Mouse (Mus musculus): ENCODE measurements around the gene Kif2a. TPM values are rescaled to one million over a fixed set of nuclear protein-coding genes. Genes with fewer than 3 reads are reported as not detected.

Kif2a gene
- polyA plus RNA-seq, 1 experiment from 2014 or later = 6.1 TPM

DNA sequence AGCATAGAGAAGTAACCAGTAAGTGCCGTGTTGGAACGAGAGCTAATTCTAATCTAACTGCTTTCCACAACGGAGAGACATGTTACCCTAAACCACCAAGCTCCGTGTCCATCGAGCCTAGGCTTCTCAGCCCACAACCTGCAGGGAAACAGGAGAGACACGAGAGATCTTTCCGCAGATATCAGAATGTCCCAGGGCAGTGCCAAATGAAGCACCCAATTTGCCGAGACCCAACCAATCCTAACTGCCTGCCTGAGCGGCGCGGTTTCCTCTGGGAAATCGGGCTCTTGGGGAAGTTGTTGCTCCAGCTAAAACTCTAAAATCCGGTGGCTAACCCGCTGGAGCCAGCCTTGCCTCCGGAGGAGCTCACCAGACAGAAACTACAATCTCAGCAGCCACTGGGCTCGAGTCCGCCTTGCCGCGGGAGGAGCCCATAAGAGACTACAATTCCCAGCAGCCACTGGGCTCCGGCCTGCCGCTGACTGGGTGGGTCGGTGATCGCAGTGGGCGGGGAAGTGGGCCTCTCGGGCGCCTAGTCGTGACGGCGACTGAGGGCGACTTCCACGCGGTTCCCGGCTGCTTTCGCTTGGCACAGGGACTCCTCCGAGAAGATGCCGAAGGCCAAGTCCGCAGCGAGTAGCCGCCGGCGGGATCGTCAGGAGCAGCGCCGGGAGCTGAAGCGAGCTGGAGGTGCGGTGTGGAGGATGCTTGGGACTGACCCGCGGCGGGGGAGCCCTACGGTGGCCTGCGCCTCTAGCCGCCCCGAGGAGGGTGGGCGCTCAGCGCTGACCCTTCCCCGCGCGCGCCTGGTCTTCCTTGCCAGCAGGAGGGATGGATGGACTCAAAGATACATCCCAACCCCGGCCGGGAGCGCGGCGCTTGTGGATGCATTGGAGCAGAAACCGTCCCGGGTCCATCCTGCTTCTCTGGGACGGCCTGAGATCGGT, 75.1 kb downstream of the Kif2a start, which contains the start of gene Dimt1:
Dimt1 (plus strand) TSS at position 534 of the 947 bp plus-strand sequence.
- Histone ChIP-seq H3K27me3 (replicated peaks; ENCODE audit: control insufficient read depth, insufficient read depth, low read length) (no peaks in the 10 kb centered on the region), H3K36me3 (ENCODE audit: control insufficient read depth, insufficient read depth, low read length) (0 out of 2 replicates have a peak, but pooled peaks cover 4% of the 10 kb centered on the region), H3K4me1 (ENCODE audit: control insufficient read depth, insufficient read depth, low read length) (peaks cover 10% of the 10 kb centered on the region), H3K9me3 (ENCODE audit: control insufficient read depth, low read length) (no peaks in the 10 kb centered on the region), H3K27ac (ENCODE audit: low read length) (peak within 1 kb of the TSS; percentile 93), H3K4me3 (ENCODE audit: low read length) (peak within 1 kb of the TSS; percentile 92), H3K9ac (ENCODE audit: low read depth, low read length) (peak within 1 kb of the TSS; percentile 95), H3K4me2 (ENCODE audit: low read depth, low read length) (peak within 1 kb of the TSS; percentile 56)
- WGBS = under 1% methylated on average over 68 of the region's 68 CpGs
- ATAC-seq = peak; percentile 100

DNA sequence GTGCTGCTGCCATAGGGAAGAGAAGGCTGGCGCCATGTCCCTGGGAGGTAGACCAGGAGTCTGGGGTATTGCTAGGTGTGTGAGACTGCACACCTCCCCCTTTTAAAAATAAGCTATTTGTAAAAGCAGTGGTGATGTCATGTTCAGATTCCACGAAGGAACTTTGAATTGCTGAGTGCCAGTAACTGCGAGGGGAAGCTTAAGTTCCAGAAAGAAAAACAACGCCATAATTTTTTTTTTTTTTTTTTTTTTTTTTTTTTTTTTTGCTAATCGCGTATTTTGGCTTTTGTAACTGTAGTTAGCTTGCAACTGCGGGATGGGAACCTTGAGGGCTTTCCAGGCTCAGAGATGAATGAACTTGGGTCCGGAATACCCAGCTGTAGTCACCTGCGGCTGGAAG, 76.4 kb downstream of the Kif2a start:
- no peak for ATAC-seq
- Histone ChIP-seq H3K9me3 (ENCODE audit: control insufficient read depth, low read length) (no peaks in the 10 kb centered on the region), H3K4me1 (ENCODE audit: control insufficient read depth, insufficient read depth, low read length) (peaks cover 10% of the 10 kb centered on the region), H3K36me3 (ENCODE audit: control insufficient read depth, insufficient read depth, low read length) (0 out of 2 replicates have a peak, but pooled peaks cover 4% of the 10 kb centered on the region), H3K27ac (ENCODE audit: low read length) (no peak overlapping the region), H3K4me3 (ENCODE audit: low read length) (no peak overlapping the region), H3K4me2 (ENCODE audit: low read depth, low read length) (no peak overlapping the region), H3K9ac (ENCODE audit: low read depth, low read length) (no peak overlapping the region), H3K27me3 (replicated peaks; ENCODE audit: control insufficient read depth, insufficient read depth, low read length) (no peaks in the 10 kb centered on the region)
- 81% methylated on average over 9 of the region's 9 CpGs for WGBS

DNA sequence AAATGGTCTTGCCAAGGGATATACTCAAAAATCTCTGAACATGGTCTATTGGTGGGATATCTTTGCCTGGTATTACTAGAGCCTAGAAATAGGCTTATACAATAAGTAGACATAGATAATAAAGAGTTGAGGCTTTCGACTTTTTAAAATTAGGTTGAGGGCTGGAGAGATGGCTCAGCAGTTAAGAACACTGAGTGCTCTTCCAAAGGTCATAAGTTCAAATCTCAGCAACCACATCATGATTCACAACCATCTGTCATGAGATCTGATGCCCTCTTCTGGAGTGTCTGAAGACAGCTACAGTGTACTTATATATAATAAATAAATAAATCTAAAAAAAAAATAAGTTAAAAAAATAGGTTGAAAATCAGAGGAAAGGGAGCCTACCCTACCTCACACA, 79.2 kb downstream of the Kif2a start:
- 83% methylated on average over 1 of the region's 1 CpGs for WGBS
- no peak overlapping the region for H3K4me2 ChIP-seq (ENCODE audit: low read depth, low read length)

DNA sequence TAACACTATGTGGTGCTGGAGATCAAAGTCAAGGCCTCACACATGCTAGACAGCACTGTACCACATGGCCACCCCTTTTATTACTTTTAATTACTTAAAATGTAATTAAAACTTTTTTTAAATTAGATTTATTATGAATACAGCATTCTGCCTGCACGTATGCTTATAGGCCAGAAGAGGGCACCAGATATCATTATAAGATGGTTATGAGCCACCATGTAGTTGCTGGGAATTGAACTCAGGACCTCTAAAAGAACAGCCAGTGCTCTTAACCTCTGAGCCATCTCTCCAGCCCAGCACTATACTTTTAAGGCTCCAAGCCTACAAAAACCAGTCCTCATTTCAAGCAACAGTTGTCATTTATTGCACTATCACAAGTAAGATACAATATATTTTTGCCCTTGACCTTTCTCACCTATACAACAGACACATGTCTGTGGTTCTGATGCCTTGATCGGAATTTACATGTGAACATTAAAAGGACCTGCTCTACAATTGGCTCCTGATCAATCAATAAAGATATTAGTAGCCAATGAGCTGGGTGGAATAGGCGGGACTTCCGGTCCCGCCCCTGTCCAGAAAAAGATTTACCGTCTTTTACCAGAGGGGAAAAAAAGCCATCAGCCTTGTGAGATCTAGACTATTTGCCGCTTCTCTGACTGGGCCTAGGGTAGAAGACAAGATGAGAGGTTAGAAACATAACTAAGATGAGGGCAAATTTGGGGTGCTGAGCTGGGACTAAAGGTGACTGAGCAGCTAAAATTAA, 80.5 kb downstream of the Kif2a start:
- ATAC-seq = no peak
- 26% methylated on average over 7 of the region's 7 CpGs for WGBS
- Histone ChIP-seq H3K4me3 (ENCODE audit: low read length) (no peak overlapping the region), H3K9me3 (ENCODE audit: control insufficient read depth, low read length) (no peaks in the 10 kb centered on the region), H3K4me1 (ENCODE audit: control insufficient read depth, insufficient read depth, low read length) (no peaks in the 10 kb centered on the region), H3K36me3 (ENCODE audit: control insufficient read depth, insufficient read depth, low read length) (no peaks in the 10 kb centered on the region), H3K4me2 (ENCODE audit: low read depth, low read length) (no peak overlapping the region), H3K27ac (ENCODE audit: low read length) (no peak overlapping the region), H3K27me3 (replicated peaks; ENCODE audit: control insufficient read depth, insufficient read depth, low read length) (no peaks in the 10 kb centered on the region), H3K9ac (ENCODE audit: low read depth, low read length) (no peak overlapping the region)

More for the DNA sequence above, 79.2 kb downstream of the Kif2a start:
- ATAC-seq = no peak
- Histone ChIP-seq H3K9ac (ENCODE audit: low read depth, low read length) (no peak overlapping the region), H3K36me3 (ENCODE audit: control insufficient read depth, insufficient read depth, low read length) (no peaks in the 10 kb centered on the region), H3K27ac (ENCODE audit: low read length) (no peak overlapping the region), H3K9me3 (ENCODE audit: control insufficient read depth, low read length) (no peaks in the 10 kb centered on the region), H3K27me3 (replicated peaks; ENCODE audit: control insufficient read depth, insufficient read depth, low read length) (no peaks in the 10 kb centered on the region), H3K4me1 (ENCODE audit: control insufficient read depth, insufficient read depth, low read length) (peaks cover 1% of the 10 kb centered on the region), H3K4me3 (ENCODE audit: low read length) (no peak overlapping the region)

DNA sequence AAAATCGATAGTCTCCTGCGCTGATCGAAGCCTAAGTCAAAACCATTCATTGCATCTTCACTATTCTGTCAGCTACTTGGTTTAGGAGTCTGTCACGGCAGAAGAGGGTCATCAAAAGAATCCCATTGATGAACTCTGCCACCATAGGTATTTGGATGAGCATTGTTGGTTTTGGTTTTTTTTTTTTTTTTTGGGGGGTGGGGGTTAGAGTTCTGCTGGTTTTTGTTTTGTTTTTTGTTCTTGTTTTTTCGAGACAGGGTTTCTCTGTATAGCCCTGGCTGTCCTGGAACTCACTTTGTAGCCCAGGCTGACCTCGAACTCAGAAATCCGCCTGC, 84.8 kb downstream of the Kif2a start:
- H3K4me3 ChIP-seq (ENCODE audit: low read length) = peak overlapping the region; percentile 100
- no peaks in the 10 kb centered on the region for H3K36me3 ChIP-seq (ENCODE audit: control insufficient read depth, insufficient read depth, low read length)
- 0 out of 2 replicates have a peak, but pooled peaks cover 3% of the 10 kb centered on the region for H3K4me1 ChIP-seq (ENCODE audit: control insufficient read depth, insufficient read depth, low read length)
- WGBS = 24% methylated on average over 7 of the region's 7 CpGs
- H3K9me3 ChIP-seq (ENCODE audit: control insufficient read depth, low read length) = no peaks in the 10 kb centered on the region
- ATAC-seq = peak; percentile 12; the same call in 1 of the 2 replicates
- peak overlapping the region; percentile 94 for H3K9ac ChIP-seq (ENCODE audit: low read depth, low read length)
- H3K27ac ChIP-seq (ENCODE audit: low read length) = no peak overlapping the region
- H3K27me3 ChIP-seq (replicated peaks; ENCODE audit: control insufficient read depth, insufficient read depth, low read length) = no peaks in the 10 kb centered on the region
- peak overlapping the region; percentile 48 for H3K4me2 ChIP-seq (ENCODE audit: low read depth, low read length)

DNA sequence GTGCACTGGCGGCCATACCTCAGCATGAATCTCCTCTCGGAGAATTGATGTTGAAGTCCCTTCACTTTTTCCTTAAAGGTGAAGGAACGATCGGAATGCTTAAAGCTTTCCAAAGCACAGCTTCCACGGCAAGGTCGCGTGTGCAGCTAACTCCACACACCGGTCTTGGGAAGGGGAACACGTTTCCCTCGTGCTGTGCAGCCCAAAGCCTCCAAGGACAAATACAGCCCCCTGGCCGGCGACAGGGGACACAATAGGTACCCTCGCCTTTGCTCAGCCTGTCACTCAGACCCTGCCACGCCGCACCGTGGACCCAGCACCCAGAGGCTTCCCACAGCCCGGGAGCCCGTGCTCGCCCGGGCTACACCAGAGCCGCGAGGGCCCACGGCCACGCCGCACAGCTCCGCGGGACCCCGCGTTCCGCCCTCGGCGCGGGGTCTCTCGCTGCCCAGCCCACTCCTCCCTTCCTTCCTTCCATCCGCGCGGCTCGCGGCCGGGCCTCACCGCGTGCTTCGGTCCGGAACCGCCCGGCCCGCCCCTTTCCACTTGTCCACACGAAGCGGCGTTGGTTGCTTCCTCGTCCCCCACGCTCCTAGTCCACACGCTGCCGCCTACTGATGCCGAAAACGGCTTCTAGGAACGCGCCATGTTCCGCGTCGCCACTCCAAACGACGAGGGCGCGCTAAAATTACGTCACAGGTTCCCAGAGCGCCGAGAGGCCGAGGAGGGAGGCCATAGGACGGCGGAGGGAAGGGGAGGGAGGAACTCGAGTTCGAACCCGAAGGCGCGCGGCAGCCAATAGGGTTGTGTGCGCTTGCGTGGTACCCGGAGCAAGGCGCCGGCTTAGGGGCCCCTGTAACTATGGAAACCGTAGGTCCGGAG, 85.4 kb downstream of the Kif2a start, which contains the start of gene Ipo11:
Ipo11 (minus strand) TSS at position 703 of the 882 bp plus-strand sequence.
- H3K36me3 ChIP-seq (ENCODE audit: control insufficient read depth, insufficient read depth, low read length) = no peaks in the 10 kb centered on the region
- no peaks in the 10 kb centered on the region for H3K9me3 ChIP-seq (ENCODE audit: control insufficient read depth, low read length)
- 0 out of 2 replicates have a peak, but pooled peaks cover 3% of the 10 kb centered on the region for H3K4me1 ChIP-seq (ENCODE audit: control insufficient read depth, insufficient read depth, low read length)
- H3K9ac ChIP-seq (ENCODE audit: low read depth, low read length) = peak within 1 kb of the TSS; percentile 94
- H3K4me2 ChIP-seq (ENCODE audit: low read depth, low read length) = peak within 1 kb of the TSS; percentile 73
- under 1% methylated on average over 80 of the region's 84 CpGs for WGBS
- peak; percentile 98 for ATAC-seq
- H3K4me3 ChIP-seq (ENCODE audit: low read length) = peak within 1 kb of the TSS; percentile 100
- H3K27me3 ChIP-seq (replicated peaks; ENCODE audit: control insufficient read depth, insufficient read depth, low read length) = no peaks in the 10 kb centered on the region
- H3K27ac ChIP-seq (ENCODE audit: low read length) = peak within 1 kb of the TSS; percentile 58

DNA sequence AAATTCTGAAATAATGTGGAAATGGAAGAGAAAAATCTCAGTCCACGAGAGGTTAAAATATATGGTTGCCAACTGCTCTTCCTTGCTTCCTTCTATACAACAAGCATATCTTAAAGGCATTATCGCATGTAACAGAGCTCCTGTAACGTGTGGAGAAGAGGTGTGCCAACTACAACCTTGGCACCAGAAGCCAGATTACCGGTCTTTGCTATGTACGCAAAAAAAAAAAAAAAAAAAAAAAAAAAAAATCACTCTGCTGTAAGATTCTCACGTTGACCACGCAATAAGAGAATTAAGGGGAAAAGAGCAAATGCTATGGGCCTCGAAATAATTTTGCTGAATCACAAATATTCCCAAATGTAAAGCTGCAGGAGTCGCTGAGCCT, 86.1 kb downstream of the Kif2a start:
- WGBS = 6% methylated on average over 9 of the region's 9 CpGs
- Histone ChIP-seq H3K36me3 (ENCODE audit: control insufficient read depth, insufficient read depth, low read length) (no peaks in the 10 kb centered on the region), H3K9me3 (ENCODE audit: control insufficient read depth, low read length) (no peaks in the 10 kb centered on the region), H3K4me3 (ENCODE audit: low read length) (peak overlapping the region; percentile 100), H3K4me1 (ENCODE audit: control insufficient read depth, insufficient read depth, low read length) (0 out of 2 replicates have a peak, but pooled peaks cover 3% of the 10 kb centered on the region), H3K27ac (ENCODE audit: low read length) (peak overlapping the region; percentile 58; the same call in 1 of the 2 replicates), H3K27me3 (replicated peaks; ENCODE audit: control insufficient read depth, insufficient read depth, low read length) (no peaks in the 10 kb centered on the region), H3K4me2 (ENCODE audit: low read depth, low read length) (peak overlapping the region; percentile 73), H3K9ac (ENCODE audit: low read depth, low read length) (peak overlapping the region; percentile 94)
- ATAC-seq = no peak

DNA sequence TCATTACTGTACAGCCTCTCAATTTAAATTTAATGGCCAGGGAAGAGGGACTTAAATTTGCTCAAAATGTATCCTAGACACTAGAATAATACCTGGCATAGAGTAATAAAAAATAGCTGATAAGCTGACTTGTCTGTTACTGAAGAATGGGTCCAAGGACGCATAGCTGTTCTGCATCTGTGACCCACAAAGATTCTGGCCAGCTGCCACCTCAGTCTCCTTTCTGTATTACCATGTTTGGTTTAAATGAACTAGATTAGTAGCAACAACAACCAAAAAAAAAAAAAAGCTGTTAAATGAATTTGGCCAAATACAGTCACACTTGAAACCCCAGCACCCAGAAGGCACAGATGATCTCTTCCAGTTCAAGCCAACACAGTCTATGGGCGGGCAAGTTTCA, 92.7 kb downstream of the Kif2a start:
- H3K4me2 ChIP-seq (ENCODE audit: low read depth, low read length) = no peak overlapping the region
- 0 out of 2 replicates have a peak, but pooled peaks cover 3% of the 10 kb centered on the region for H3K4me1 ChIP-seq (ENCODE audit: control insufficient read depth, insufficient read depth, low read length)
- ATAC-seq = no peak
- H3K9me3 ChIP-seq (ENCODE audit: control insufficient read depth, low read length) = peaks cover 5% of the 10 kb centered on the region; the same call in 1 of the 2 replicates
- H3K36me3 ChIP-seq (ENCODE audit: control insufficient read depth, insufficient read depth, low read length) = peaks cover 5% of the 10 kb centered on the region
- H3K9ac ChIP-seq (ENCODE audit: low read depth, low read length) = no peak overlapping the region
- H3K4me3 ChIP-seq (ENCODE audit: low read length) = no peak overlapping the region
- 86% methylated on average over 2 of the region's 2 CpGs for WGBS
- H3K27ac ChIP-seq (ENCODE audit: low read length) = no peak overlapping the region
- H3K27me3 ChIP-seq (replicated peaks; ENCODE audit: control insufficient read depth, insufficient read depth, low read length) = no peaks in the 10 kb centered on the region

Measured in intestine, embryonic 16.5 days (tissue).